Mouse (Mus musculus) 416B (cell line): ENCODE results near the gene Sox5.
"Not testable (repeated sequence)": the region's sequence is repeated elsewhere in the genome, so short reads cannot be mapped to it uniquely, and the experiment has no call there.

Experiments used
- DNase-seq: peaks from one replicate; pipeline ENCODE4 v3.0.0; 2011; ENCODE audit warnings: low read depth

Sox5 gene

DNA sequence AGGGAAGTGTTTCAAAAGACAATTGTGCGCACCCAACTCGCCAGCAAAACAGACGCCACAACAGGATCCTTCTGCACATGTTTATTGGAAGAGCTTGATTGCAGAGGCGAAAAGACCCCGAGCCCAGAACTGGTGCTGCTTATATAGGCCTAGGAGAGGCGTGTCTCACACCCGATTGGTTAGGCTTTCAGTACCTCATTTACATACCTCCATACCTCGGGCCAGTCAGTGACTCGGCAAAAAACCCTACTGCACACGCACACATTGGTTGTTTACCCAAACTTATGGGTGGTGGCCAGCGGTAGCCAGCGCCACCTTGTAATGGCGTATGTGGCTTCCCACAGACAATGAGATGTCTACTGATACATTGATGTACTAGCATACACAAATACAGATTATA lies 599.3 kb downstream of the Sox5 start:
- not testable (repeated sequence) for DNase-seq

- DNase-seq = no peak
Observed at GRCm38 (mm10) chr6:144181083-144181866, 600.5 kb downstream of the Sox5 start.

DNA sequence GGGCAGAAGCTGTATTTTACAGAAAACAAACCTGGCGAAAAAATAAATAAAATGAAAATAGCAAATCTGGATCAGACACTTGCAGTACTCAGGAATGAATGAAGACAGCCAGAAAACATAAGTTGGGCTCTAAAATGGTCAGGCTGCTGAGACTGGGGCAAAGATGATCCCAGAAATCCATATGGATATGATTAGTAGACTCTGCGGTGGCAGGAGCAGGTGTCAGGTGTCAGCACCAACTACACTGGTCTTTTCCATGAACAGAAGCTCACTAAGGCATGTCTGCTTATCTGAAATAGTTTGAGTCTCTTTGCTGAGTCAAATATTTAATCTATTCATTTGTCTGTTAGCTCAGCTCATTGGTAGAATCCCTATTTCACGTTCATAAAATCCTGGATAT lies 602.7 kb downstream of the Sox5 start:
- DNase-seq = no peak

DNA sequence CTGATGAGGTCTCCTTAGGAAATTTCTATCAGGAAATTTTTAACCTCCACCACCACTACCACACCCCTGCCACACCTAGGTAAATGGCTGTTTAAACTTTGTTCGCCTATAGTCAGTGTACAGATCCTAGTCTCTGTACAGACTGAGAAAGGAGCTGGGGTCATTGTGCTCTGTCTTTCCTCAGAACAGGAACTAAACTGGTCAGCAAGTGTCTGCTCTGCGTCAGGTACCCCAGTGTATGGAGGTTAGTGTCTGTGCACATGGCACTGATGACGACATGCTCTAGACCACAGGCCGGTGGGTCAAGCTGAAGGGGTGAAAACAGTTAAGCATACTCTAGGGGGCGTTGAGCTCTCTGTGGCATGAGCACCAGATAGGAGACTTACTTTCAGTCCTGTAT lies 605.1 kb downstream of the Sox5 start:
- peak; percentile 29 for DNase-seq

DNA sequence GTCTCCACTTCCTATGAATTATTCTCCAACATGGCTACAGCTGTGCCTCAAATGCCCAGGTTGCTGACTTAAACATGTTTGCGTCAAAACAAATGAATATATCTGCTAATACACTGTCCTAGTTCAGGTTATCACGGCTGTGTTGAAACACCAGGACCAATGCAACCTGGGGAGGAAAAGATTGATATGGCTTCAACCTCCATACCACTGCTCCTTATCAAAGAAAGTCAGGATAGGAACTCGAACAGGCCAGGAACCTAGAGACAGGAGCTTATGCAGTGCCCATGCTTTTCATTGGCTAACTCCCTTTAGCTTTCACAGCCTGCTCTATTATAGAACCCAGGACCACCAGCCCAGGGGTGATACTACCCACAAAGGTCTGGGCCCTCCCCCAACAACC lies 606.2 kb downstream of the Sox5 start:
- no peak for DNase-seq

DNA sequence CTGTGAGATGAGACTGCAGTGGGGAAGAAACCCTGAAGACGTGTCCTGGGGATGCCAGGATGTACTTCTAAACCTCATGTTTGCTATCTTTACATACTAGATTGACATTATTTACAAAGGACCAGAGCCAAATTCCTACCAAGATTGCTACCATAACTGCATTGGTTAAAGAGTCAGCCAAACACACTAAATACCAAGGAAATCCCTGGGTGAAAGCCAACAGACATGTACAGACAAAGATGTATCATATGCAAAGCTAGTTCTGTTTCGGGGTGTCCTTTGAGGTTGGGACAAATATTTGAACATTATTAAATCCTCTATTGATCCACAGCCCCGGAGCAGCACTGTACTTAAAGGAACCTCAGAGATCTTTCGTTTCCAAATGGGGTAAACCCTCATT lies 611.2 kb downstream of the Sox5 start:
- DNase-seq = no peak

- DNase-seq = no peak
Observed at GRCm38 (mm10) chr6:144169791-144170190, 612.0 kb downstream of the Sox5 start.

- no peak for DNase-seq
Observed at GRCm38 (mm10) chr6:144168696-144169476, 612.9 kb downstream of the Sox5 start.

- DNase-seq = no peak
Observed at GRCm38 (mm10) chr6:144167058-144167457, 614.7 kb downstream of the Sox5 start.

DNA sequence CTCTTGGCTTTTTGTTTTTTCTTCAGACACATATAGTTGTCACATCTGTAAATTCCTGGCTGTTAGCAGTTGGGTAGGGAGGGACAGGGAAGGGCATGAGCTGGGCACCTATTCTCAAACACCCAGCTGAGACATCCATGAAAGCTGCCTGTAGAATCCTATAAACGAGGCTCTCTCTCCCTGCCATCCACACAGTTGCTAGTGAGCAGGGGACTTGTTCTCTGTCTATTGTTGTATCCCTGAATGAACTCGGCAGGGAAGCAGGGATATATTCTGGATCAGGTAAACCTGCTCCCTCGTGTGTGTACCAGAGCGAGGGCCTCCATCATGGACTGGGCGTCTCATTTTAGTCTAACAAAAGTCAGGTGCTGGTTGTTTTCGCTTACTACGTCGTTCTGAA lies 615.1 kb downstream of the Sox5 start:
- DNase-seq = no peak

DNA sequence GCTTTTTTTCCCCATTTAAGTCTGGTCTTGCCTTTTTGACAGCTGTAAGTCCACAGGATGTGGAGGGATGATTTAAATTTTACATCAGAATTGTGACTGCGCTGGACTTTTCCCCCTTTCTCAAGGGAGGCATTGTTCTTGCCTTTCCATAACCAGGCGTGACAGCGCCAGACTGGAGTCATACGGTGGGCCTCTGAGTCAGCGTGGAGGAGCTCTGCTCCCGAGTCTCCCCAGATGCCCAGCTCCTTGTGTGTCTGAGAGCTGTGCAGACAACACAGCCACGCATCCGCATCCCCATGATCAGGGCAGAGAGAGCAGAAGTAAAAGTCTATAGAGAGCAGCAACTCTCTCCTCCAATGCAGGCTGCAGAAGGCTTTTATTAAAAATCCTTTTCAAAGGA lies 615.7 kb downstream of the Sox5 start:
- DNase-seq = no peak

GRCm38 (mm10) chr6:144163501-144163900 lies 618.3 kb downstream of the Sox5 start:
- DNase-seq = no peak

DNA sequence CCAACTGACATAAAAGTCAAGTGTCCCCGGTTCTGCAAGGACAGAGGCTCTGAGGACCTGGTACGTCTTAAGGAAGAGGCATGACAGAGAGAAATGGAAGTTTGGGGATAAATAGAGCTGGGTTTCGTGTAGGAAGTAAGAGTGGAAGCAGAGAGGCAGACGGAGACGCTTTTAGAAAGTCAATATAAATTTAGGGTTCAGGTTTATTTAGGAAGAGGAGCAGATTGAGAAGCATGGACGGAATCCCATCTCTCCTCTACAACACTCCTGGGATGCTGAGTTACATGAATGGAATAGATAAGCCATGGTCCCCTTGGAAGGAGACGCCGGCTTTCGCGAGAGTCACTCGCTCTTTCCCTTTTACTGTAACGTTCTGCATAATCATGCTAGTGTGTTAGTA lies 623.1 kb downstream of the Sox5 start:
- no peak for DNase-seq

- DNase-seq = no peak
Observed at GRCm38 (mm10) chr6:144154892-144155424, 626.8 kb downstream of the Sox5 start.

- DNase-seq = no peak
Observed at GRCm38 (mm10) chr6:144151957-144152356, 629.8 kb downstream of the Sox5 start.

- no peak for DNase-seq
Observed at GRCm38 (mm10) chr6:144151075-144151474, 630.7 kb downstream of the Sox5 start.

DNA sequence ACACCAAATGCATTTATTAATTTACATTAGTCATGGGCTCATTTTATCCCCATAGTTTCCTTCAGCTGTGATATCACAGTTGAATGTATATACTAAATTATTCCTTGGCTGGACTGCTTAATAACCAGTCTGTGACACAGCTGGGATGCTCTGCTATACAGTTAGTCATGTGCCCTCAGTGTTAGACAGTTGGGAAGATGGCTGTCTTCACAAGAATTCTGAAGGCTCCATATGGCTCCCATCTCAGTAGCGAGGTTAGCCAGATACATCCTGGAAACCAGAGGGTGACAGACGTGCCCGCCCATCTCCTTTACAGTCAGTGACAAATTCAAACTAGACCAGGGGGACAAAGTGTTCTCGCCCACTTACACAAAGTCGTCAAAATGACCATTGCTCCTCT lies 644.4 kb downstream of the Sox5 start:
- no peak for DNase-seq

GRCm38 (mm10) chr6:144136894-144137293 lies 644.9 kb downstream of the Sox5 start:
- no peak for DNase-seq

GRCm38 (mm10) chr6:144129927-144130326 lies 651.9 kb downstream of the Sox5 start:
- no peak for DNase-seq

GRCm38 (mm10) chr6:144119961-144120360 lies 661.8 kb downstream of the Sox5 start:
- DNase-seq = peak; percentile 20

- no peak for DNase-seq
Observed at GRCm38 (mm10) chr6:144116646-144117045, 665.1 kb downstream of the Sox5 start.

GRCm38 (mm10) chr6:144111561-144111960 lies 670.2 kb downstream of the Sox5 start:
- no peak for DNase-seq

GRCm38 (mm10) chr6:144106848-144107247 lies 674.9 kb downstream of the Sox5 start:
- DNase-seq = no peak
